In genomic region chr15:86110361-86111103, GRCm38 (mm10) we compare ENCODE assay signal across 8 mouse cellular contexts. TPM values are rescaled to one million over a fixed set of nuclear protein-coding genes. Genes with fewer than 3 reads are reported as not detected.
DNase-seq lines count a peak whose midpoint lies in the region; ATAC-seq and TF ChIP-seq lines count a peak whose summit lies in the region.

No protein-coding gene starts in this region.

- WGBS in lung, embryonic 14.5 days = 81% methylated on average over 10 of the region's 10 CpGs
- 83% methylated on average over 10 of the region's 10 CpGs for WGBS in heart, embryonic 12.5 days

- peaks cover 20% of the 10 kb centered on the region for H3K4me1 ChIP-seq in lung, embryonic 14.5 days (ENCODE audit: insufficient read depth)
- peaks cover 84% of the 10 kb centered on the region for H3K4me1 ChIP-seq in heart, embryonic 12.5 days (replicated peaks)

- no peak for TF ChIP-seq CTCF in lung, embryonic 14.5 days (IDR thresholded peaks at IDR 0.05; ENCODE audit: low read depth)

- H3K27me3 ChIP-seq in lung, embryonic 14.5 days (ENCODE audit: insufficient read depth, low read length) = no peaks in the 10 kb centered on the region
- H3K27me3 ChIP-seq in heart, embryonic 12.5 days (replicated peaks) = no peaks in the 10 kb centered on the region

- no peak overlapping the region for H3K4me3 ChIP-seq in lung, embryonic 14.5 days (ENCODE audit: low read depth, low read length)
- H3K4me3 ChIP-seq in heart, embryonic 12.5 days = no peak overlapping the region

- peak; percentile 47 for DNase-seq in adrenal gland, adult 2 months
- DNase-seq in adrenal gland, postnatal 25 days = no peak
- no peak for DNase-seq in lung, embryonic 14.5 days
- no peak for DNase-seq in lung, postnatal 4 days
- peak; percentile 61 to 69 for DNase-seq in thymus, postnatal 10 days (ENCODE audit: low spot score in 2 of 2)
- DNase-seq in urinary bladder, adult 2 months (ENCODE audit: low spot score) = no peak
- DNase-seq in layer of hippocampus, adult 18-20 months (ENCODE audit: low spot score in 2 of 2) = no peak

- H3K9ac ChIP-seq in lung, embryonic 14.5 days = no peak overlapping the region
- H3K9ac ChIP-seq in heart, embryonic 12.5 days = no peak overlapping the region

- ATAC-seq in lung, embryonic 14.5 days (ENCODE audit: insufficient read depth) = no peak
- no peak for ATAC-seq in heart, embryonic 12.5 days (ENCODE audit: insufficient number of reproducible peaks, low FRiP score)

- H3K9me3 ChIP-seq in lung, embryonic 14.5 days (ENCODE audit: low read depth, low read length) = no peaks in the 10 kb centered on the region
- H3K9me3 ChIP-seq in heart, embryonic 12.5 days (replicated peaks) = no peaks in the 10 kb centered on the region

- H3K36me3 ChIP-seq in lung, embryonic 14.5 days (ENCODE audit: insufficient read depth) = no peaks in the 10 kb centered on the region
- H3K36me3 ChIP-seq in heart, embryonic 12.5 days = no peaks in the 10 kb centered on the region

- no peak overlapping the region for H3K4me2 ChIP-seq in lung, embryonic 14.5 days
- H3K4me2 ChIP-seq in heart, embryonic 12.5 days = no peak overlapping the region

- peak overlapping the region; percentile 45; the same call in 1 of the 2 replicates for H3K27ac ChIP-seq in lung, embryonic 14.5 days (ENCODE audit: low read depth)
- H3K27ac ChIP-seq in heart, embryonic 12.5 days (ENCODE audit: poor library complexity, severe bottlenecking) = peak overlapping the region; percentile 90; the same call in 1 of the 2 replicates

RNA-seq across cellular contexts. Expression of gene Gramd4, which starts 53.0 kb away (rescaled TPM):
- 10 to 100 TPM; 13.8 to 19.5 TPM for total RNA-seq in adrenal gland, adult 2 months (2021)
- polyA plus RNA-seq in adrenal gland, adult 2 months (2012; rRNA removed) = 10.5 and 11.3 TPM in 2 replicates
- total RNA-seq in adrenal gland, postnatal 25 days (2021) = 10.1 and 17.4 TPM in 2 replicates
- 8.6 and 9.8 TPM in 2 replicates for polyA plus RNA-seq in lung, embryonic 14.5 days (2014; fragmentation: Nextera tagmentation; extraction: Ambion mirVana)
- 14.3 and 14.8 TPM in 2 replicates for polyA plus RNA-seq in heart, embryonic 12.5 days (2016; fragmentation: Nextera tagmentation; extraction: Ambion mirVana)
- 13.2 and 17.5 TPM in 2 replicates for polyA plus RNA-seq in urinary bladder, adult 2 months (2012; rRNA removed)
- total RNA-seq in layer of hippocampus, adult 18-20 months (2021) = 10 to 100 TPM; 30.7 to 34.5 TPM

Comparison
In these comparisons a context has a peak if more than half of its experiments do, and no peak if none do; other contexts are left out.
1. DNase-seq: peak in adrenal gland, adult 2 months (single experiment) and thymus, postnatal 10 days (2 of 2); none in adrenal gland, postnatal 25 days (single experiment), lung, embryonic 14.5 days (single experiment), lung, postnatal 4 days (0 of 2), urinary bladder, adult 2 months (single experiment) and layer of hippocampus, adult 18-20 months (0 of 2).